Mouse (Mus musculus): ENCODE data around the gene Cyp3a25. TPM values are rescaled to one million over a fixed set of nuclear protein-coding genes. Genes with fewer than 3 reads are reported as not detected.

The Cyp3a25 gene
- polyA plus RNA-seq (2014; fragmentation: Illumina TruSeq; extraction: RNeasy Lipid Tissue Mini Kit (QIAGEN cat#74804); ENCODE audit: insufficient read depth, low read depth, low replicate concordance) = not detected

DNA sequence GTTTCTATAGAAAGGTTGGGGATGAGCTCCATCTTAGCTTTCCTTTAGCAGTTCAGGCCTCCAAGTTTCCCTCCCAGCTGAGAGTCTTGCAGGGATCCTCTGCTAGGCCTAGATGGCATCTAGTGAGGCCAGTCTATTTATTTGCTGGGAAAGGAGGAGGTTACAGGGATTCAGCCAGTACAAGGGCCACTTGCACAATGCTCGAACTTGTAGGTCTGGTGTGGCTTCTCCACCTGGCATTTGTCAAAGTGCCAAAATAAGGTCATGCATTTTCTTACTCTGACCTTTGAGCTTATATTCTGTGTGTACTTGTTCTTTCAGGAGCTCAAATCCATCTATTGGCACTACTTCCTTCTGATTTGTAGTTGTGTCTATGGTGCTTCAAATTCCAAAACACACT, at the start of gene Cyp3a25:
TSS of gene Cyp3a25 (minus strand) at position 110 of the 400 bp plus-strand sequence.

Other genes with a start within 250 kb of the Cyp3a25 start
- gene Cyp3a44, start 203.7 kb downstream of the Cyp3a25 start, polyA plus RNA-seq (2014; fragmentation: Illumina TruSeq; extraction: RNeasy Lipid Tissue Mini Kit (QIAGEN cat#74804); ENCODE audit: insufficient read depth, low read depth, low replicate concordance) = not detected
- not detected for gene Cyp3a11, start 129.7 kb downstream of the Cyp3a25 start, polyA plus RNA-seq (2014; fragmentation: Illumina TruSeq; extraction: RNeasy Lipid Tissue Mini Kit (QIAGEN cat#74804); ENCODE audit: insufficient read depth, low read depth, low replicate concordance)
- not detected for gene Cyp3a59, start 69.6 kb upstream of the Cyp3a25 start, polyA plus RNA-seq (2014; fragmentation: Illumina TruSeq; extraction: RNeasy Lipid Tissue Mini Kit (QIAGEN cat#74804); ENCODE audit: insufficient read depth, low read depth, low replicate concordance)
- gene Gm5565, start 150.9 kb upstream of the Cyp3a25 start, polyA plus RNA-seq (2014; fragmentation: Illumina TruSeq; extraction: RNeasy Lipid Tissue Mini Kit (QIAGEN cat#74804); ENCODE audit: insufficient read depth, low read depth, low replicate concordance) = not detected
- not detected for gene Gm6309, start 161.1 kb upstream of the Cyp3a25 start, polyA plus RNA-seq (2014; fragmentation: Illumina TruSeq; extraction: RNeasy Lipid Tissue Mini Kit (QIAGEN cat#74804); ENCODE audit: insufficient read depth, low read depth, low replicate concordance)
- gene 1700001J03Rik, start 175.7 kb upstream of the Cyp3a25 start, polyA plus RNA-seq (2014; fragmentation: Illumina TruSeq; extraction: RNeasy Lipid Tissue Mini Kit (QIAGEN cat#74804); ENCODE audit: insufficient read depth, low read depth, low replicate concordance) = not detected
- 17.4 TPM for gene Rnf6, start 211.9 kb upstream of the Cyp3a25 start, polyA plus RNA-seq (2014; fragmentation: Illumina TruSeq; extraction: RNeasy Lipid Tissue Mini Kit (QIAGEN cat#74804); ENCODE audit: insufficient read depth, low read depth, low replicate concordance)
- 11.7 TPM for gene Cdk8, start 221.6 kb upstream of the Cyp3a25 start, polyA plus RNA-seq (2014; fragmentation: Illumina TruSeq; extraction: RNeasy Lipid Tissue Mini Kit (QIAGEN cat#74804); ENCODE audit: insufficient read depth, low read depth, low replicate concordance)